Mouse (Mus musculus): ENCODE measurements around the gene Zfyve28.

- TF ChIP-seq USF1 (IDR thresholded peaks at IDR 0.05; ENCODE audit: low read depth, low read length) (no peak), EP300 (IDR thresholded peaks at IDR 0.05; ENCODE audit: low read depth in 1 of 2, low read length in 2 of 2) (no peak), POLR2A (IDR thresholded peaks at IDR 0.05; ENCODE audit: control insufficient read depth in 1 of 2, insufficient read depth in 1 of 2, low read depth in 1 of 2, low read length in 2 of 2, poor library complexity in 1 of 2) (no peak), CTCF (IDR thresholded peaks at IDR 0.05 in 2 of 3, conservative IDR thresholded peaks at IDR 0.05 in 1 of 3; ENCODE audit: control insufficient read depth in 1 of 3, insufficient read depth in 1 of 3, low read depth in 2 of 3, low read length in 3 of 3, poor library complexity in 1 of 3, severe bottlenecking in 1 of 3) (no peak), CHD2 (IDR thresholded peaks at IDR 0.05; ENCODE audit: low read length) (no peak), TAL1 (IDR thresholded peaks at IDR 0.05; ENCODE audit: low read length) (no peak), POLR2AphosphoS5 (IDR thresholded peaks at IDR 0.05; ENCODE audit: borderline replicate concordance, low read depth, low read length) (no peak), SIN3A (IDR thresholded peaks at IDR 0.05; ENCODE audit: low read length) (no peak), KAT2A (conservative IDR thresholded peaks at IDR 0.05; ENCODE audit: low read depth, low read length) (no peak), GABPA (IDR thresholded peaks at IDR 0.05; ENCODE audit: low read depth, low read length) (no peak)
Measured at GRCm38 (mm10) chr5:34288154-34288716, at the start of gene Zfyve28, which contains the start of gene Cfap99.

Data from MEL (cell line).